Mouse (Mus musculus): ENCODE results near the gene Ufc1. TPM values are rescaled to one million over a fixed set of nuclear protein-coding genes. Genes with fewer than 3 reads are reported as not detected.

Gene Ufc1
- total and polyA plus RNA-seq, 3 experiments, result 71.4 to 115 (median 98.4) TPM

GRCm38 (mm10) chr1:171280250-171280915 lies 14.4 kb downstream of the Ufc1 start:
- Histone ChIP-seq H3K4me1 (ENCODE audit: control insufficient read depth in 1 of 2, insufficient read depth in 2 of 2) (peaks cover 0 to 23% of the 10 kb centered on the region in 2 experiments; a peak in 2 of 4 replicates), H3K27me3 (replicated peaks) (no peaks in the 10 kb centered on the region), H3K9ac (ENCODE audit: insufficient read depth, low read depth) (peak overlapping the region; percentile 53), H3K9me3 (replicated peaks; ENCODE audit: low read length) (no peaks in the 10 kb centered on the region), H3K4me2 (ENCODE audit: insufficient read depth, low read depth, poor library complexity, severe bottlenecking) (peak overlapping the region; percentile 62), H3K36me3 (replicated peaks in 1 of 2; ENCODE audit: control insufficient read depth in 1 of 2, insufficient read depth in 1 of 2, low read length in 1 of 2) (peaks cover 45 to 72% of the 10 kb centered on the region in 2 experiments), H3K79me2 (replicated peaks; ENCODE audit: control insufficient read depth, extremely low read depth, insufficient read depth, poor library complexity, severe bottlenecking) (no peaks in the 10 kb centered on the region), H3K27ac (ENCODE audit: insufficient read depth, low read depth) (no peak overlapping the region), H3K4me3 (replicated peaks in 1 of 3; ENCODE audit: low read depth in 2 of 3, low read length in 2 of 3, poor library complexity in 1 of 3) (peak overlapping the region; percentile 58 to 92 (median 59))
- dilution Hi-C loops (cut with MboI; ENCODE audit: extremely low pct_ligation_motif_present, extremely low pct_unique_long_range_greater_than_20kb, low sequenced_read_pairs), result no loop called here
- no peak for DNase-seq (ENCODE audit: extremely low read depth)
- TF ChIP-seq USF2 (conservative IDR thresholded peaks at IDR 0.05; ENCODE audit: low read depth, low read length) (no peak), SIN3A (IDR thresholded peaks at IDR 0.05; ENCODE audit: low read length) (no peak; the same call in 1 of the 2 replicates), KAT2A (IDR thresholded peaks at IDR 0.05; ENCODE audit: insufficient replicate concordance, low read length) (no peak), SMC3 (IDR thresholded peaks at IDR 0.05; ENCODE audit: low read depth, low read length) (no peak), POLR2A (IDR thresholded peaks at IDR 0.05; ENCODE audit: low read depth, low read length) (no peak), EP300 (IDR thresholded peaks at IDR 0.05; ENCODE audit: low read length) (no peak), POLR2AphosphoS2 (IDR thresholded peaks at IDR 0.05; ENCODE audit: low read depth, low read length) (no peak), RAD21 (IDR thresholded peaks at IDR 0.05; ENCODE audit: low read depth, low read length) (no peak), RCOR1 (conservative IDR thresholded peaks at IDR 0.05; ENCODE audit: low read depth, low read length) (no peak), CTCF (conservative IDR thresholded peaks at IDR 0.05 in 1 of 2, IDR thresholded peaks at IDR 0.05 in 1 of 2; ENCODE audit: low read depth in 2 of 2, low read length in 2 of 2) (no peak), TCF12 (IDR thresholded peaks at IDR 0.05; ENCODE audit: low read depth, low read length) (no peak), CHD1 (IDR thresholded peaks at IDR 0.05; ENCODE audit: low read depth, low read length) (peak; percentile 87; the same call in 1 of the 2 replicates), ETS1 (conservative IDR thresholded peaks at IDR 0.05; ENCODE audit: low read depth, low read length) (no peak), UBTF (IDR thresholded peaks at IDR 0.05; ENCODE audit: low read depth, low read length) (0 out of 2 replicates have a peak, but pooled peaks have one; percentile 33), JUND (conservative IDR thresholded peaks at IDR 0.05; ENCODE audit: low read depth, low read length) (no peak), NELFE (IDR thresholded peaks at IDR 0.05; ENCODE audit: low read depth, low read length) (0 out of 2 replicates have a peak, but pooled peaks have one; percentile 14), ZMIZ1 (IDR thresholded peaks at IDR 0.05; ENCODE audit: low read depth, low read length) (no peak)
- in situ Hi-C loops (cut with MboI; ENCODE audit: low pct_ligation_motif_present, low pct_unique_long_range_greater_than_20kb, low sequenced_read_pairs), result no loop called here

- dilution Hi-C loops (cut with MboI; ENCODE audit: extremely low pct_ligation_motif_present, extremely low pct_unique_long_range_greater_than_20kb, low sequenced_read_pairs), result no loop called here
- H3K27me3 ChIP-seq (replicated peaks), result no peaks in the 10 kb centered on the region
- TF ChIP-seq POLR2AphosphoS2 (IDR thresholded peaks at IDR 0.05; ENCODE audit: low read depth, low read length), result no peak
- TF ChIP-seq RAD21 (IDR thresholded peaks at IDR 0.05; ENCODE audit: low read depth, low read length), result no peak
- TF ChIP-seq MAZ (IDR thresholded peaks at IDR 0.05; ENCODE audit: low read depth, low read length), result no peak
- no peak for TF ChIP-seq ELF1 (IDR thresholded peaks at IDR 0.05; ENCODE audit: low read depth, low read length)
- no peak for TF ChIP-seq ZKSCAN1 (IDR thresholded peaks at IDR 0.05; ENCODE audit: borderline replicate concordance, low read depth, low read length)
- TF ChIP-seq ZMIZ1 (IDR thresholded peaks at IDR 0.05; ENCODE audit: low read depth, low read length), result no peak
- no peak for TF ChIP-seq ETS1 (conservative IDR thresholded peaks at IDR 0.05; ENCODE audit: low read depth, low read length)
- no peak for TF ChIP-seq USF2 (conservative IDR thresholded peaks at IDR 0.05; ENCODE audit: low read depth, low read length)
- TF ChIP-seq NRF1 (IDR thresholded peaks at IDR 0.05; ENCODE audit: low read depth, low read length), result no peak
- no peak for TF ChIP-seq GABPA (IDR thresholded peaks at IDR 0.05; ENCODE audit: insufficient replicate concordance, low read depth, low read length)
- TF ChIP-seq JUN (IDR thresholded peaks at IDR 0.05; ENCODE audit: insufficient read depth, low read depth, low read length), result no peak
- TF ChIP-seq SIN3A (IDR thresholded peaks at IDR 0.05; ENCODE audit: low read length), result no peak
- TF ChIP-seq MAX (IDR thresholded peaks at IDR 0.05; ENCODE audit: low read length), result no peak
- TF ChIP-seq TBP (conservative IDR thresholded peaks at IDR 0.05; ENCODE audit: low read depth, low read length), result no peak
- H3K4me1 ChIP-seq (ENCODE audit: control insufficient read depth in 1 of 2, insufficient read depth in 2 of 2), result peaks cover 0 to 23% of the 10 kb centered on the region in 2 experiments; a peak in 2 of 4 replicates
- H3K9me3 ChIP-seq (replicated peaks; ENCODE audit: low read length), result no peaks in the 10 kb centered on the region
- in situ Hi-C loops (cut with MboI; ENCODE audit: low pct_ligation_motif_present, low pct_unique_long_range_greater_than_20kb, low sequenced_read_pairs), result no loop called here
- H3K79me2 ChIP-seq (replicated peaks; ENCODE audit: control insufficient read depth, extremely low read depth, insufficient read depth, poor library complexity, severe bottlenecking), result no peaks in the 10 kb centered on the region
- H3K36me3 ChIP-seq (replicated peaks in 1 of 2; ENCODE audit: control insufficient read depth in 1 of 2, insufficient read depth in 1 of 2, low read length in 1 of 2), result peaks cover 45 to 72% of the 10 kb centered on the region in 2 experiments
- no peak overlapping the region for H3K9ac ChIP-seq (ENCODE audit: insufficient read depth, low read depth)
- H3K4me3 ChIP-seq (replicated peaks in 1 of 3; ENCODE audit: low read depth in 2 of 3, low read length in 2 of 3, poor library complexity in 1 of 3), result no peak overlapping the region
- DNase-seq (ENCODE audit: extremely low read depth), result no peak
- no peak overlapping the region for H3K4me2 ChIP-seq (ENCODE audit: insufficient read depth, low read depth, poor library complexity, severe bottlenecking)
- H3K27ac ChIP-seq (ENCODE audit: insufficient read depth, low read depth), result no peak overlapping the region
Measured at GRCm38 (mm10) chr1:171279721-171280120, 15.1 kb downstream of the Ufc1 start.
